Mouse (Mus musculus): ENCODE measurements around the gene Tubg1. TPM values are rescaled to one million over a fixed set of nuclear protein-coding genes. Genes with fewer than 3 reads are reported as not detected.

Gene Tubg1
- polyA plus RNA-seq, 1 experiment = 87.5 TPM

DNA sequence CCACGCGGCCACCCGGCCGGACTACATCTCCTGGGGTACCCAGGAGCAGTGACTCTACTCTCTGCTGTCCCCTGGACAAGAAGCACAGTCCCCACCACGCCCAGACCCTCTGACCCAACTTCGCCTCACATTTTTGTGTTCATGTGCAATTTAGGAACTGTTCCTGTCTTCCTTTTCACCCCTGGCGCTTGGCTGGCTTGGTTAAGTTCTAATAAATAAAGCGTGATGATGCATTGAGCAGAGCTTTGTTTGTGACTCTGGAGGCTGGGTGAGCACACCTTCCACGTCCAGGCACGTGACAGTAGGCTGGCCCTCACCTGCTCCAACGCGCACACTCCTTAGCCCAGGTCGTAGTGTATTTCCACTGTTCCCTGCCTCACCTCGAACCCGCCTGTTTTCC is 41.8 kb downstream of the Tubg1 start:
- Histone ChIP-seq H3ac (ENCODE audit: control insufficient read depth, insufficient read length) (no peak overlapping the region), H3K36me3 (ENCODE audit: control insufficient read depth, insufficient read depth) (peaks cover 16% of the 10 kb centered on the region), H3K4me3 (no peak overlapping the region), H3K27me3 (ENCODE audit: control insufficient read depth, insufficient read depth, insufficient read length) (no peaks in the 10 kb centered on the region), H3K4me2 (ENCODE audit: low read depth) (no peak overlapping the region), H3K79me2 (ENCODE audit: control insufficient read depth, insufficient read depth) (no peaks in the 10 kb centered on the region)
- no peak for TF ChIP-seq REST (IDR thresholded peaks at IDR 0.05; ENCODE audit: insufficient read depth, insufficient read length)

- Histone ChIP-seq H3K4me2 (ENCODE audit: low read depth) (peak overlapping the region; percentile 67), H3K4me3 (no peak overlapping the region), H3K36me3 (ENCODE audit: control insufficient read depth, insufficient read depth) (peaks cover 24% of the 10 kb centered on the region), H3K79me2 (ENCODE audit: control insufficient read depth, insufficient read depth) (no peaks in the 10 kb centered on the region), H3K27me3 (ENCODE audit: control insufficient read depth, insufficient read depth, insufficient read length) (no peaks in the 10 kb centered on the region), H3ac (ENCODE audit: control insufficient read depth, insufficient read length) (no peak overlapping the region)
- TF ChIP-seq POLR2AphosphoS2 (IDR thresholded peaks at IDR 0.05; ENCODE audit: insufficient read length, low read depth) (peak; percentile 27), MYOD1 (IDR thresholded peaks at IDR 0.05; ENCODE audit: control insufficient read depth in 1 of 3, insufficient read length in 2 of 3, low read depth in 2 of 3) (no peak)
Measured at GRCm38 (mm10) chr11:101162301-101162700, 42.6 kb downstream of the Tubg1 start.

DNA sequence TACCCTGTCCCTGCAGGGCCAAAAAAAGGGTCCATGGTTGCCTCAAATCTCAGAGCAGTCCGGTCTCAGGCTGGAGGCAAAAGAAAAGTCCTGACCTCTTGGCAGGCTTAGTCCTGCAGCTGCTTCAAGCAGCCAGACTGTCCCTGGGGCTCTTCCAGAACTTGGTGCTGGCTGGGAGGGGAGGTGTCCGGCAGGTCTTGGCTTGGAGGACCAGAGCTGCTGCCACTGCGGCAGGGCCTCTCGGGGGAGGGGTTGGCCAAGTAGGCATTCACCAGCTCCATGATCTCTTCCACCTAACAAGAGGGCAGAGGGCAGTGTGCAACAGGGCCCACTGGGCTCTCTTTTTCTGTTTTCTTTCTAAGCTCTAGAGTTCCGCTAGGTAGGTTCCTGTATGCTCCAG is 43.0 kb downstream of the Tubg1 start:
- Histone ChIP-seq H3K4me2 (ENCODE audit: low read depth) (peak overlapping the region; percentile 67), H3ac (ENCODE audit: control insufficient read depth, insufficient read length) (no peak overlapping the region), H3K79me2 (ENCODE audit: control insufficient read depth, insufficient read depth) (no peaks in the 10 kb centered on the region), H3K36me3 (ENCODE audit: control insufficient read depth, insufficient read depth) (peaks cover 29% of the 10 kb centered on the region), H3K27me3 (ENCODE audit: control insufficient read depth, insufficient read depth, insufficient read length) (no peaks in the 10 kb centered on the region), H3K4me3 (no peak overlapping the region)
- TF ChIP-seq TCF12 (IDR thresholded peaks at IDR 0.05; ENCODE audit: insufficient read depth, poor library complexity, severe bottlenecking) = no peak
- peak; percentile 26 to 51 (median 38) for TF ChIP-seq MYOD1 (IDR thresholded peaks at IDR 0.05; ENCODE audit: control insufficient read depth in 1 of 3, insufficient read length in 2 of 3, low read depth in 2 of 3)
- peak in 2 of 3 experiments; percentile 46 to 55 for TF ChIP-seq MYOG (IDR thresholded peaks at IDR 0.05; ENCODE audit: control insufficient read depth in 1 of 3, insufficient read depth in 1 of 3, insufficient read length in 2 of 3, low read depth in 2 of 3)

GRCm38 (mm10) chr11:101163476-101164350 is 44.0 kb downstream of the Tubg1 start:
- Histone ChIP-seq H3K79me2 (ENCODE audit: control insufficient read depth, insufficient read depth) (peaks cover 4% of the 10 kb centered on the region), H3K36me3 (ENCODE audit: control insufficient read depth, insufficient read depth) (peaks cover 31% of the 10 kb centered on the region), H3ac (ENCODE audit: control insufficient read depth, insufficient read length) (no peak overlapping the region), H3K4me2 (ENCODE audit: low read depth) (peak overlapping the region; percentile 67), H3K4me3 (no peak overlapping the region), H3K27me3 (ENCODE audit: control insufficient read depth, insufficient read depth, insufficient read length) (no peaks in the 10 kb centered on the region)
- TF ChIP-seq USF1 (IDR thresholded peaks at IDR 0.05; ENCODE audit: low read depth) = no peak

DNA sequence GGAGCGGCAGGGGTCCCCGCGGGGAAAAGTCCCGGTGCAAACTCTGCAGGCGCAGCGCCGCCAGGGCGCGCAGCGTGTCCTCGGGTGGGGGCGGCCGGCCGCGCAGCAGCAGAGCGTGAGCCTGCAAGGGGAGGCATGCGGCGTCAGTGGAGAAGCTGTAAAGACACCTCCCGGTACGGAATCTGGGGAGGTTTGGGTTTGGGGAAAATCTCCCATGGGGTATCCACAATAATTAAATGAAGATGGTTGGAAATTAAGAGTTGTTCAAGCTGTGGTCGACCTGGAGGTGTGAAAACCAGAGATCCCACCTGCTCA is 44.6 kb downstream of the Tubg1 start:
- H3K4me2 ChIP-seq (ENCODE audit: low read depth) = no peak overlapping the region
- peaks cover 10% of the 10 kb centered on the region for H3K79me2 ChIP-seq (ENCODE audit: control insufficient read depth, insufficient read depth)
- H3K27me3 ChIP-seq (ENCODE audit: control insufficient read depth, insufficient read depth, insufficient read length) = no peaks in the 10 kb centered on the region
- H3ac ChIP-seq (ENCODE audit: control insufficient read depth, insufficient read length) = no peak overlapping the region
- no peak overlapping the region for H3K4me3 ChIP-seq
- peaks cover 31% of the 10 kb centered on the region for H3K36me3 ChIP-seq (ENCODE audit: control insufficient read depth, insufficient read depth)
- TF ChIP-seq MAX (IDR thresholded peaks at IDR 0.05; ENCODE audit: low read depth) (no peak), POLR2A (IDR thresholded peaks at IDR 0.05; ENCODE audit: insufficient read length, low read depth) (no peak), REST (IDR thresholded peaks at IDR 0.05; ENCODE audit: insufficient read depth, insufficient read length) (no peak), MYOD1 (IDR thresholded peaks at IDR 0.05; ENCODE audit: control insufficient read depth in 1 of 3, insufficient read length in 2 of 3, low read depth in 2 of 3) (no peak), TCF3 (IDR thresholded peaks at IDR 0.05; ENCODE audit: insufficient read length, low read depth) (no peak), TCF12 (IDR thresholded peaks at IDR 0.05; ENCODE audit: insufficient read depth, poor library complexity, severe bottlenecking) (no peak), CEBPB (IDR thresholded peaks at IDR 0.05; ENCODE audit: insufficient read depth, poor library complexity, severe bottlenecking) (no peak), USF1 (IDR thresholded peaks at IDR 0.05; ENCODE audit: low read depth) (no peak), E2F4 (IDR thresholded peaks at IDR 0.05; ENCODE audit: insufficient read depth) (no peak), MYOG (IDR thresholded peaks at IDR 0.05; ENCODE audit: control insufficient read depth in 1 of 3, insufficient read depth in 1 of 3, insufficient read length in 2 of 3, low read depth in 2 of 3) (no peak), POLR2AphosphoS2 (IDR thresholded peaks at IDR 0.05; ENCODE audit: insufficient read length, low read depth) (no peak), SRF (IDR thresholded peaks at IDR 0.05; ENCODE audit: control insufficient read depth, insufficient read length, low read depth) (no peak)
